Mouse (Mus musculus) left cerebral cortex, postnatal 36 days (tissue): ENCODE measurements around the gene E030030I06Rik. TPM values are rescaled to one million over a fixed set of nuclear protein-coding genes. Genes with fewer than 3 reads are reported as not detected.
"Not testable (repeated sequence)": the region's sequence is repeated elsewhere in the genome, so short reads cannot be mapped to it uniquely, and the experiment has no call there.

Experiments
- DNase-seq, 2 experiments: peaks; one replicate each; pipeline ENCODE4 v3.0.0; 2021 to 2022; ENCODE audit warnings: low spot score in 2 of 2, mixed read lengths in 1 of 2
- intact Hi-C: fragments of 180-260 bp; cut with DNase I; formaldehyde crosslinking; loops from one replicate; pipeline ENCODE4 v1.15.1; 2025
- total RNA-seq, 2 experiments: library from RNA; stranded (reverse); gene quantifications; 2 replicates each; pipeline ENCODE4 v1.2.3; 2021

E030030I06Rik gene
- total RNA-seq, 2 experiments from 2014 or later, result 0.86 to 2.5 TPM

DNA sequence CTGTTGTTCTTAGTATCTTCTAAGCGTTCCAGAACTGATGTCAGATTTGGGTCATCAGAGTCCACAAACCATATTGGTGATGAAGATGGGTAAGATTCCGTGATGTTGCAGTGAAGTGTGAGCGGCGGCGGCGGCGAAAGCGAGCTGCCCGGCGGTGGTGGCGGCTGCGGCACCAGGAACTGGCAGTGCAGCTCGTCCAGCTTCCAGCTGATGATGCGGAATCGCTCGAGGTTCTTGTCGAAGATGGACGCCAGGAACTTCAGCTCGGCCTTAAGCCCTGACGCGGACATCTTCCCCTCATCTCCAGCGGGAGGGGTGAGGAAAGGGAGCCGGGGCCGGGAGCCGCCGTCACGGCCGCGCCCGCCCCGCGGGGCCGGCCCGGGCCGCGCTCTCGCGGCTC is 5.1 kb upstream of the E030030I06Rik start:
- DNase-seq, result not testable (repeated sequence)
- intact Hi-C loops, result loop anchor here (5.0 to 10.0 kb wide), 2 partner anchors 663 to 691 kb away; no protein-coding TSS in a partner anchor

DNA sequence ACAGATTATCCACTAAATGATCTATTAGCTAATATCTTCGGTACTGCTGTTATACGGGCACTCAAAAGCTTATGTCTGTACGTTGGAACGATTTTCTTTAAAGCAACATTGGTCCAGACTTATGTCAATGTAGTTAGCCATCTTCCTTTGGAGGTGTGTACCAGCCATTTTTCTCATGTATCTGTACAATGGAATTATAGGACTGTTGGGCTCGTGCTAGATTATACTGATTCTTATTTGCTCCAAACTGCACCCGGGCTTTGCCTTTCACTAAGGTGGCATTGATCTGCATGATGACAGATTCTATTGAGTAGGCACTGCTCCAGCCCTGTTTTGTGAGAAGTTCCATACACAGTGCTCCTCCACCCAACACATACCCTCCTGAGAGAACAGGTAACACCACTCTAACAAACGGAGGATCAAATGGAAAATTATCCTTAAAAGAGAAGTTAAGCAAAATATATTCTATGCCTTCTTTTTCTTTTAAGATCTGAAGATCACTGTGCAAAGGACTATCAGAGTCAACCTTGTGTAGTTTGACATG is 4.1 kb upstream of the E030030I06Rik start:
- intact Hi-C loops, result loop anchor here (5.0 to 10.0 kb wide), 2 partner anchors 664 to 692 kb away; no protein-coding TSS in a partner anchor
- not testable (repeated sequence) for DNase-seq

- DNase-seq, result not testable (repeated sequence)
- intact Hi-C loops, result loop anchor here (5.0 to 10.0 kb wide), 2 partner anchors 665 to 693 kb away; no protein-coding TSS in a partner anchor
Measured at GRCm38 (mm10) chr10:22151863-22152640, 3.0 kb upstream of the E030030I06Rik start.

DNA sequence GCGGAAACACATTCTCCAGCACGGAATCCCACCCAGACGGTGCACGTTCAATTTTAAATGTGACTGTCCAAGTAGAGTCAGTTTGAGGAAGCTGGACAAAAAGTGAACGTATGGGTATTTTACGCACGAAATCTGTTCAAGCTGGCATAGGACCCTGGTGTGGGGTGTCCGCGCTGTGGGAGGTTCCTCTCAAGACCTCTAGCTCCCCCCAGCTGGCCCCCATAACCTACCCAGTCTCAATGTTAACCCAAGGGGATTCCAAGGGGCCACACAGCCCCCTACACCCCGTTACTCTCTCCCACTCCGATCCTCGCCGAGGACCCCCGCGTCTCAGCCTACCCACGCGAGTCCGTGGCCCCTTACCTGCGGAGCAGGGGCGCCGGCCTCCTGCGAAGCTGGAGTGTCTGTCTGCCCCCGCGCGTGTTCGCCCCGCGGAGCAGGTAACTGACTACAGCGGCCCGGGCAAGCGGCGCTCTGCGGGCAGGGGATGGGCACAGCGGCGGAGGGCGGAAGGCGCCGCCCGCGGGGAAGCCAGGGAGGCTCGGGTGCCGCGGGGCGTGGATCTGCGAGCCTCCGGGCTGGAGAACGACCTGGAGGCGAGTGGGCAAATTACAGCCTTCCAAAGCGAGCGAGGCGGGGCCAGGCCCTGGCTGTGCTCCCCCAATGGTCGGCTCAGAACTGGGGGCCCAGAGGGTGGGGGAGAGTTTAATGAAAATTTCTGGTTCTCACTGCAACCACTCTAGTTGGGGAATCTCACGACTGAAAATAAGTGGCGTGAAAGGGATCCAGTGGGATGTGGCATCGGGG is 2.2 kb upstream of the E030030I06Rik start:
- intact Hi-C loops, result loop anchor here (5.0 to 10.0 kb wide), 2 partner anchors 666 to 694 kb away; no protein-coding TSS in a partner anchor
- not testable (repeated sequence) for DNase-seq

DNA sequence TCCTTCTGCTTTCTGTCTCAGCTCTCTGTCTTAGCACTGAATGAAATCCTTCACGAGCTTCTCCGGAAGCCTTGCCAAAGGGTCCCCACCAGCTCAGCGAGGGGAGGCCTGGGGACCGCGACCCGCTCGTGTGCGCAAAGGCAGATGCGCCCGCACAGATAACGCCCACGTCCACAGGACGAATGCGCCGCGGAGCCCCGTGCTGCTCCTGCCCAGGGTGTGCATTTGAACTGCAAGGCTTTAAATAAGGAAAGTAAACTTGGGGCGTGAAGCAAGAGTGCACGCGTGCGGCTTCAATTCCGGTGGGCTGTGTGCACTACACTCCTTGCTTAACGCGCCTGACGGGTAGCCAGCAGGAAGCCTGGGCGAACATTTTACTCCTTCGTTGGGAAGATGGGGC is 1.5 kb upstream of the E030030I06Rik start:
- intact Hi-C loops, result loop anchor here (5.0 to 10.0 kb wide), 2 partner anchors 667 to 694 kb away; no protein-coding TSS in a partner anchor
- DNase-seq, result no peak

GRCm38 (mm10) chr10:22149691-22150465 is 808 bp upstream of the E030030I06Rik start:
- intact Hi-C loops, result loop anchor here (5.0 to 10.0 kb wide), 2 partner anchors 667 to 695 kb away; no protein-coding TSS in a partner anchor
- no peak for DNase-seq

DNA sequence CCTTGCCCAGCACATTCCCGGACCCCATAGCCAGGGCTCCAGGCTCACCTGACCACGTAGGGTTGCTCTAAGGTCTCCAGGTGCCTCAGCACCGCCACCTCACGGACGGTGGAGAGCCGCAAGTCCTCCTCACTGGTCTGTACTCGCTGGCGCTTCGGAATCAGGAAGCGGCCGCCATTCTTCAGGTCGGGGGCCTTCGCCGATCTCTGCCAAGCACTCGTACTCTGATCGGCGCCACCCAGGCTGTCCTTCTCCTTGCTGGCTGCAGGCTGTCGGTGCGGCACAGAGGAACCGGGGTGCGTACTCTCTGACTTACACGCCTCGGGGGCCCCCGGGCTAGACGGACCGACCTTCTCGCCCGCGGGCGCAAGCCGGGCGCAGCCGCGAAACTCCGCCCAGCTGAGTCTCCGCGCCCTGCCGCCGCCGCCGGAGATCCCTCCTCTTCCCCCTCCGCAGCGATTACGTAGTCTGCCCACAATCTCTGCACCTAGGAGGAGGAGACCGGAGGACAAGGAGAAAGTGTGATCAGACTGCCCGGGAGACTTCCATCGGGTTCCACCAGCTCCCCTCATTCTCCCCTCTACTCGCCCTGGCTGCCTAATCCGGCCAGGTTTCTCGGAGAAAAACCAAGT is 513 bp downstream of the E030030I06Rik start:
- intact Hi-C loops, result loop anchor here (1.0 kb wide), 1 partner anchor 13 kb away; no protein-coding TSS in a partner anchor
- peak; percentile 30 to 40 for DNase-seq

- DNase-seq, result no peak
- intact Hi-C loops, result no loop called here
Measured at GRCm38 (mm10) chr10:22142926-22143325, 6.1 kb downstream of the E030030I06Rik start.

GRCm38 (mm10) chr10:22142194-22142593 is 6.9 kb downstream of the E030030I06Rik start:
- DNase-seq, result not testable (repeated sequence)

DNA sequence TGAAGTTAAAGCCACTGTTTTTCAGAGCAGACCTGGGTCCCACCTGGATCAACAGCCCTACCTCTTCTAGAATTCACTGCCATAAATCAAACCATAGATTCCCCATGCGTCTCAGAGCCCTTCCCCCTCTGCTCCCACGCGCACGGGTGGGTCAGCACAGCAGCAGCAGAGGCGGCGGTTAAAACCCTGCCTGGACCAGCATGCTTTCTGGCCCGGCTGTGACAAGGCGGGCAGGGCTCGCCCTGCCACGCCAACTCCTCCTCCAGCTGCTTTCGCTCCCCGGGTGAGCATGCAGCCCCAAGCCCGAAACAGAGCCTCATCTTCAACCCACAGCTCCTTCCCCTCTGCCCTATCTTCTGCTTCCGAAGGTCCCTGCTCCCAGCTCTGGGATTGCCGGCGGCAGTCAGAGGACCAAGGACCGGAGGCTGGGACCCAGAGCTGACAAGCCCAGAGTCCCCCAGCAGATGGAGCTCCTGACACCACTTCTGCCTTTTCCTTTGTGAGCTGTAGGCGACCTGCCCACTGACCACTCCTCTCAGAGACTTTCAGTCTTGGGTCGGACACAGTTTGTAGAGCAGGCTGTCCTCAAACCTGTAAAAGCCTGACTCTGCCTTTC is 8.3 kb downstream of the E030030I06Rik start:
- intact Hi-C loops, result no loop called here
- DNase-seq, result peak; percentile 42 to 61

More at GRCm38 (mm10) chr10:22142194-22142593, 6.9 kb downstream of the E030030I06Rik start:
- intact Hi-C loops, result not testable (repeated sequence)

GRCm38 (mm10) chr10:22074531-22074930 is 74.5 kb downstream of the E030030I06Rik start:
- DNase-seq, result no peak
- intact Hi-C loops, result no loop called here

DNA sequence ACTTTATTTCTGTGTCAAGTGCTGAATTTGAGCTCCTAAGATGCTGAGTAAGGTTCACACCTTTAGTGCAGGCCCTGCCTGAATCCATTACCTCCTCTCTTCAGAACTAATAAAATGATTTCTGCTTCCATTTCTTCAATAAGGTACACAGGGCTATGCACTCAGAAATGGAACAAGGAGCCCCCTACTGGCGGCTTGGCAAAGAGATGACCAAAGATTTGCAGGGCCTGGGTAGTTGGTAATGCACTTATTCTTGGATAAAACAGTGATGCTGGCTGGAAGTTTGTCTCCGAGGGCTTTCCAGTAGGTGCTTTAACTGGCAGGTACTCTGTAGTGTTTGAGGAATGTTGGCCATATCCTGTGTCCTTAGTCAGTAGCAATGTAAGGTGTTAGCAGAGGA is 76.3 kb downstream of the E030030I06Rik start:
- intact Hi-C loops, result no loop called here
- DNase-seq, result no peak

GRCm38 (mm10) chr10:22070576-22070975 is 78.5 kb downstream of the E030030I06Rik start:
- no peak for DNase-seq
- intact Hi-C loops, result no loop called here

DNA sequence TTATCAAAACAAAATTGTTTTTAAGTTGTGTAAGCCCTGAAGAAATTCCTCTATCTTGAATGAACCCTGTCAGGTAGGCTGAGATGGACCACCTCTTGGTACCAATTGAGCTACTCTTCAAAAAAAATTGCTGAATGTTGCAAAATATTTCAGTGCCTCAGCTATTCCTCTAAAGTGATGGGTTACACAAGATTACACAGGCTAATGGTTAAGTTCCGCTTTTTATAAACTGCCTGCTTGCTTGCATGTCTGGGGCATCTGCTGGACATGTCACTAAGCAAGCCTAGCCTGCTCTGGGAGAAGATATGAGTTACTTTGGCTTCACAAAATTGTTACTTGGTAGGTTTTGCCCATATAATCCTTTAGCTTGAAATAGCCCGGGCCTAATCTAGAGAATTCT is 78.9 kb downstream of the E030030I06Rik start:
- intact Hi-C loops, result no loop called here
- DNase-seq, result no peak

- intact Hi-C loops, DNase-seq: not testable (repeated sequence)
Measured at GRCm38 (mm10) chr10:22067979-22068378, 81.1 kb downstream of the E030030I06Rik start, which contains the start of gene 4930444G20Rik. 4930444G20Rik (minus strand) TSS chr10:22068079.
